ENCODE assay signal across 27 mouse cellular contexts in the genomic region with DNA sequence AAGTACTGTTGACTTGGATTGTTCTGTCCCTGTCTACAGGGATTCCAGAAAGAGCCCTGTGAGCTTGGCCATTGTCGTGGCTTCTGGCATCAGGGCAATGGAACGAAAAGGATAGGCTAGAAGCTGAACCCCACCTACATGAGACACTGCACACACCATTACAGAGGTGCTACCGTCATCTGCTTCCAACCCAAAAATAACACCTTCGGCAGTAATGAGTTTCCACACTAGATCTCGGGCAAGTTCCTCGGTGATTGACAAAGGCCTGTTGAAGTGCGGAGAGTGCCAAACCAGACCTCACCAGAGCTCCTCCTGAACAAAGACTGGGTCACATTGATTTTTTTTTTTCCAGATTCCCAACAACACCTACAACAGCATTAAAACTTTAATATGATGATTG. TPM values are rescaled to one million over a fixed set of nuclear protein-coding genes. Genes with fewer than 3 reads are reported as not detected.
DNase-seq lines count a peak whose midpoint lies in the region; ATAC-seq and TF ChIP-seq lines count a peak whose summit lies in the region.
"Had no signal": no experiment of that assay in that cellular context is flagged by ENCODE, and none has a peak within 500 bp of the region (broad histone marks: within the 10 kb centered on the region; RNA-seq: fewer than 3 reads in every experiment).

No protein-coding gene starts in this region.

- H3K27ac ChIP-seq in heart, embryonic 10.5 days: 0 out of 2 replicates have a peak overlapping the region, but pooled peaks have one; percentile 6
- H3K27ac ChIP-seq in liver, embryonic 12.5 days: peak overlapping the region; percentile 67; the same call in 1 of the 2 replicates
- H3K27ac ChIP-seq in liver, postnatal 0 days (ENCODE audit: low read depth): no peak overlapping the region
- no peak overlapping the region for H3K27ac ChIP-seq in liver, embryonic 15.5 days (replicated peaks)
- H3K27ac ChIP-seq: embryonic facial prominence, embryonic 10.5 days; embryonic facial prominence, embryonic 15.5 days; forebrain, embryonic 13.5 days; heart, embryonic 15.5 days; kidney, embryonic 15.5 days; layer of hippocampus, adult 2 months; left cerebral cortex, adult 2 months; limb, embryonic 15.5 days; lung, embryonic 15.5 days; neural tube, embryonic 13.5 days had no signal

- H3K9ac ChIP-seq in liver, embryonic 12.5 days: no peak overlapping the region
- no peak overlapping the region for H3K9ac ChIP-seq in liver, postnatal 0 days (replicated peaks)
- no peak overlapping the region for H3K9ac ChIP-seq in liver, embryonic 15.5 days
- H3K9ac ChIP-seq: embryonic facial prominence, embryonic 15.5 days; forebrain, embryonic 13.5 days; heart, embryonic 15.5 days; kidney, embryonic 15.5 days; limb, embryonic 15.5 days; lung, embryonic 15.5 days; neural tube, embryonic 13.5 days had no signal

- WGBS in heart, embryonic 10.5 days: 71% methylated on average over 7 of the region's 7 CpGs
- WGBS in liver, embryonic 12.5 days (ENCODE audit: insufficient replicate concordance): 88% methylated on average over 7 of the region's 7 CpGs
- 89% methylated on average over 7 of the region's 7 CpGs for WGBS in liver, postnatal 0 days (ENCODE audit: insufficient replicate concordance)
- 83% methylated on average over 7 of the region's 7 CpGs for WGBS in liver, embryonic 15.5 days (ENCODE audit: insufficient replicate concordance)

- no peaks in the 10 kb centered on the region for H3K27me3 ChIP-seq in heart, embryonic 10.5 days (ENCODE audit: insufficient read depth, poor library complexity, severe bottlenecking)
- no peaks in the 10 kb centered on the region for H3K27me3 ChIP-seq in liver, embryonic 12.5 days (replicated peaks)
- no peaks in the 10 kb centered on the region for H3K27me3 ChIP-seq in liver, postnatal 0 days (ENCODE audit: insufficient read depth, low read length)
- no peaks in the 10 kb centered on the region for H3K27me3 ChIP-seq in liver, embryonic 15.5 days
- H3K27me3 ChIP-seq: embryonic facial prominence, embryonic 15.5 days; forebrain, embryonic 13.5 days; heart, embryonic 15.5 days; kidney, embryonic 15.5 days; limb, embryonic 15.5 days; lung, embryonic 15.5 days; neural tube, embryonic 13.5 days had no signal

- no peak for TF ChIP-seq EP300 in liver, postnatal 0 days (IDR thresholded peaks at IDR 0.05; ENCODE audit: low read depth)

- peaks cover 27% of the 10 kb centered on the region; the same call in 1 of the 2 replicates for H3K4me1 ChIP-seq in heart, embryonic 10.5 days
- H3K4me1 ChIP-seq in liver, embryonic 12.5 days: peaks cover 21% of the 10 kb centered on the region
- H3K4me1 ChIP-seq in liver, postnatal 0 days (ENCODE audit: insufficient read depth): peaks cover 6% of the 10 kb centered on the region
- peaks cover 21% of the 10 kb centered on the region for H3K4me1 ChIP-seq in liver, embryonic 15.5 days (replicated peaks)
- H3K4me1 ChIP-seq: embryonic facial prominence, embryonic 10.5 days; forebrain, embryonic 13.5 days; kidney, embryonic 15.5 days; lung, embryonic 15.5 days; neural tube, embryonic 13.5 days had no signal

- H3K9me3 ChIP-seq in heart, embryonic 10.5 days: no peaks in the 10 kb centered on the region
- no peaks in the 10 kb centered on the region for H3K9me3 ChIP-seq in liver, embryonic 12.5 days (replicated peaks)
- no peaks in the 10 kb centered on the region for H3K9me3 ChIP-seq in liver, postnatal 0 days (ENCODE audit: low read length)
- no peaks in the 10 kb centered on the region for H3K9me3 ChIP-seq in liver, embryonic 15.5 days (replicated peaks)
- H3K9me3 ChIP-seq: embryonic facial prominence, embryonic 10.5 days; embryonic facial prominence, embryonic 15.5 days; forebrain, embryonic 13.5 days; heart, embryonic 15.5 days; kidney, embryonic 15.5 days; limb, embryonic 15.5 days; lung, embryonic 15.5 days; neural tube, embryonic 13.5 days had no signal

- DNase-seq in heart, embryonic 10.5 days (ENCODE audit: low spot score): no peak
- no peak for DNase-seq in heart, adult 8-10 months (ENCODE audit: low spot score)
- no peak for DNase-seq in liver, postnatal 0 days
- no peak for DNase-seq in cerebellum, adult 11-12 months
- DNase-seq in adrenal gland, postnatal 4 days (ENCODE audit: low spot score in 2 of 2): no peak
- DNase-seq: adrenal gland, postnatal 25 days; cerebellum, adult 8-10 months; cerebellum, postnatal 25 days; gastrocnemius, postnatal 36 days; kidney, adult 18-20 months; kidney, postnatal 36 days; thymus, postnatal 4 days had no signal

- no peak overlapping the region for H3K4me3 ChIP-seq in heart, embryonic 10.5 days
- no peak overlapping the region for H3K4me3 ChIP-seq in liver, embryonic 12.5 days
- no peak overlapping the region for H3K4me3 ChIP-seq in liver, postnatal 0 days (ENCODE audit: low read depth, low read length)
- no peak overlapping the region for H3K4me3 ChIP-seq in liver, embryonic 15.5 days (replicated peaks)
- H3K4me3 ChIP-seq: embryonic facial prominence, embryonic 10.5 days; embryonic facial prominence, embryonic 15.5 days; forebrain, embryonic 13.5 days; heart, embryonic 15.5 days; kidney, embryonic 15.5 days; layer of hippocampus, adult 2 months; left cerebral cortex, adult 2 months; limb, embryonic 15.5 days; lung, embryonic 15.5 days; neural tube, embryonic 13.5 days had no signal

- TF ChIP-seq CTCF in liver, postnatal 0 days (IDR thresholded peaks at IDR 0.05; ENCODE audit: low read depth): no peak

- H3K36me3 ChIP-seq in heart, embryonic 10.5 days: no peaks in the 10 kb centered on the region
- H3K36me3 ChIP-seq in liver, embryonic 12.5 days: no peaks in the 10 kb centered on the region
- H3K36me3 ChIP-seq in liver, postnatal 0 days (replicated peaks; ENCODE audit: insufficient read depth, low read length): 0 out of 2 replicates have a peak, but pooled peaks cover 4% of the 10 kb centered on the region
- no peaks in the 10 kb centered on the region for H3K36me3 ChIP-seq in liver, embryonic 15.5 days (replicated peaks)
- H3K36me3 ChIP-seq: embryonic facial prominence, embryonic 10.5 days; embryonic facial prominence, embryonic 15.5 days; heart, embryonic 15.5 days; limb, embryonic 15.5 days; lung, embryonic 15.5 days; neural tube, embryonic 13.5 days had no signal

- H3K4me2 ChIP-seq in liver, embryonic 12.5 days: peak overlapping the region; percentile 55
- no peak overlapping the region for H3K4me2 ChIP-seq in liver, postnatal 0 days (ENCODE audit: low read depth, low read length)
- peak overlapping the region; percentile 48; the same call in 1 of the 2 replicates for H3K4me2 ChIP-seq in liver, embryonic 15.5 days
- H3K4me2 ChIP-seq: embryonic facial prominence, embryonic 15.5 days; forebrain, embryonic 13.5 days; heart, embryonic 15.5 days; kidney, embryonic 15.5 days; limb, embryonic 15.5 days; lung, embryonic 15.5 days; midbrain, embryonic 11.5 days; neural tube, embryonic 13.5 days had no signal

- no peak for ATAC-seq in liver, embryonic 12.5 days
- ATAC-seq in liver, postnatal 0 days: no peak
- ATAC-seq in liver, embryonic 15.5 days (ENCODE audit: insufficient read depth): no peak
- ATAC-seq: CD4-positive, CD25-positive, alpha-beta regulatory T cell, adult 4 months; forebrain, embryonic 13.5 days; hindbrain, embryonic 16.5 days had no signal

RNA-seq across cellular contexts. Expression of gene Nek7, which starts 40.7 kb away (rescaled TPM):
- 35.5 and 40.6 TPM in 2 replicates for polyA plus RNA-seq in heart, embryonic 10.5 days (2016; fragmentation: Nextera tagmentation; extraction: Ambion mirVana)
- 10 to 100 TPM; 76.3 to 80.2 (median 78.5) TPM for total RNA-seq in heart, adult 8-10 months (2022)
- 22.2 TPM in 2 replicates for polyA plus RNA-seq in liver, embryonic 12.5 days (2016; fragmentation: Nextera tagmentation; extraction: Ambion mirVana)
- polyA plus RNA-seq in liver, postnatal 0 days (2015; fragmentation: Nextera tagmentation; extraction: Ambion mirVana): 19.3 and 22.2 TPM in 2 replicates
- polyA plus RNA-seq in liver, embryonic 15.5 days (2015; fragmentation: Nextera tagmentation; extraction: Ambion mirVana): 14.7 and 16.0 TPM in 2 replicates
- total RNA-seq in adrenal gland, postnatal 4 days (2021): 10 to 100 TPM; 51.1 to 51.8 TPM

Comparison
In these comparisons a context has a peak if more than half of its experiments do, and no peak if none do; other contexts are left out.
1. H3K27ac ChIP-seq: peak in heart, embryonic 10.5 days (single experiment) and liver, embryonic 12.5 days (single experiment); none in liver, postnatal 0 days (single experiment) and liver, embryonic 15.5 days (single experiment).